Mouse (Mus musculus) liver, embryonic 13.5 days (tissue): Measurements from ENCODE around the gene Fbxo34. TPM values are rescaled to one million over a fixed set of nuclear protein-coding genes. Genes with fewer than 3 reads are reported as not detected.
A peak's percentile ranks its signal among the peaks of the same experiment; 100 is the strongest.

Experiments
- ATAC-seq: fragments of 200-750 bp; cut with Nextera tagmentation; 2 replicates; pipeline ENCODE4 v1.8.0; 2017; ENCODE audit warnings: low read depth, mild to moderate bottlenecking, moderate number of reproducible peaks, moderate library complexity
- DNase-seq: peaks from one replicate; pipeline ENCODE4 v3.0.0; 2022
- H3K27ac ChIP-seq: fragments of 300-500 bp; sonication (generic); 2 replicates; pipeline ENCODE4 v1.5.1; 2015; ENCODE audit warnings: moderate library complexity, mild to moderate bottlenecking, inconsistent platforms
- H3K27me3 ChIP-seq: fragments of 300-500 bp; sonication (generic); 2 replicates; pipeline ENCODE4 v1.6.1; 2015; ENCODE audit warnings: mild to moderate bottlenecking, inconsistent platforms
- H3K36me3 ChIP-seq: fragments of 300-500 bp; sonication (generic); 2 replicates; pipeline ENCODE4 v1.6.1; 2015; ENCODE audit warnings: mild to moderate bottlenecking, inconsistent platforms
- H3K4me1 ChIP-seq: fragments of 300-500 bp; sonication (generic); replicated peaks from 2 replicates; pipeline ENCODE4 v1.6.1; 2015; ENCODE audit warnings: inconsistent platforms
- H3K4me2 ChIP-seq: fragments of 300-500 bp; sonication (generic); 2 replicates; pipeline ENCODE4 v1.6.1; 2015; ENCODE audit warnings: inconsistent platforms, mild to moderate bottlenecking, moderate library complexity
- H3K4me3 ChIP-seq: fragments of 300-500 bp; sonication (generic); replicated peaks from 2 replicates; pipeline ENCODE4 v1.5.1; 2015; ENCODE audit warnings: mild to moderate bottlenecking, inconsistent platforms
- H3K9ac ChIP-seq: fragments of 300-500 bp; sonication (generic); 2 replicates; pipeline ENCODE4 v1.6.1; 2015; ENCODE audit warnings: mild to moderate bottlenecking, inconsistent platforms
- H3K9me3 ChIP-seq: fragments of 300-500 bp; sonication (generic); replicated peaks from 2 replicates; pipeline ENCODE4 v1.6.1; 2016; ENCODE audit warnings: inconsistent platforms
- WGBS: fragments of 180-500 bp; shearing (Covaris S2); methylation state at CpG from one replicate; pipeline ENCODE4 v1.1.7; 2015; ENCODE audit not compliant: insufficient replicate concordance; 5-methylcytosine and 5-hydroxymethylcytosine counted together
- polyA plus RNA-seq: library from polyadenylated mRNA; unstranded; fragments of >200 nt; fragmentation: Nextera tagmentation; extraction: Ambion mirVana; gene quantifications from 2 replicates; pipeline ENCODE4 v1.2.1, GENCODE M21; 2015

Gene Fbxo34
- polyA plus RNA-seq, 1 experiment from 2014 or later, result 36.3 TPM

GRCm38 (mm10) chr14:47534176-47534525 lies 83.9 kb downstream of the Fbxo34 start:
- H3K36me3 ChIP-seq, result peaks cover 46% of the 10 kb centered on the region
- peak overlapping the region; percentile 58 for H3K4me2 ChIP-seq
- H3K27me3 ChIP-seq, result no peaks in the 10 kb centered on the region
- WGBS, result 84% methylated on average over 5 of the region's 5 CpGs
- peaks cover 44% of the 10 kb centered on the region for H3K4me1 ChIP-seq
- peak overlapping the region; percentile 24; the same call in 1 of the 2 replicates for H3K4me3 ChIP-seq
- no peaks in the 10 kb centered on the region for H3K9me3 ChIP-seq
- H3K9ac ChIP-seq, result peak overlapping the region; percentile 73
- ATAC-seq (no peak), DNase-seq (no peak)
- peak overlapping the region; percentile 99 for H3K27ac ChIP-seq

GRCm38 (mm10) chr14:47535096-47535495 lies 84.9 kb downstream of the Fbxo34 start:
- no peak for DNase-seq
- H3K9me3 ChIP-seq, result no peaks in the 10 kb centered on the region
- WGBS, result 74% methylated on average over 1 of the region's 1 CpGs
- ATAC-seq, result no peak
- peak overlapping the region; percentile 99 for H3K27ac ChIP-seq
- H3K9ac ChIP-seq, result peak overlapping the region; percentile 73
- no peaks in the 10 kb centered on the region for H3K27me3 ChIP-seq
- H3K4me2 ChIP-seq, result no peak overlapping the region
- peaks cover 40% of the 10 kb centered on the region for H3K4me1 ChIP-seq
- H3K36me3 ChIP-seq, result peaks cover 41% of the 10 kb centered on the region
- no peak overlapping the region for H3K4me3 ChIP-seq

- Histone ChIP-seq H3K4me2 (no peak overlapping the region), H3K4me3 (no peak overlapping the region), H3K9ac (no peak overlapping the region), H3K36me3 (peaks cover 49% of the 10 kb centered on the region), H3K4me1 (peaks cover 44% of the 10 kb centered on the region), H3K9me3 (no peaks in the 10 kb centered on the region), H3K27ac (peak overlapping the region; percentile 2; the same call in 1 of the 2 replicates), H3K27me3 (no peaks in the 10 kb centered on the region)
- ATAC-seq, result no peak
- 71% methylated on average over 10 of the region's 10 CpGs for WGBS
- no peak for DNase-seq
These were observed 91.2 kb downstream of the Fbxo34 start for GRCm38 (mm10) chr14:47541325-47541948.

GRCm38 (mm10) chr14:47542283-47542682 lies 92.1 kb downstream of the Fbxo34 start:
- DNase-seq, result no peak
- ATAC-seq, result no peak
- no peaks in the 10 kb centered on the region for H3K27me3 ChIP-seq
- no peak overlapping the region for H3K4me2 ChIP-seq
- 85% methylated on average over 3 of the region's 3 CpGs for WGBS
- H3K36me3 ChIP-seq, result peaks cover 58% of the 10 kb centered on the region
- H3K27ac ChIP-seq, result peak overlapping the region; percentile 48; the same call in 1 of the 2 replicates
- H3K9ac ChIP-seq, result no peak overlapping the region
- H3K4me3 ChIP-seq, result no peak overlapping the region
- peaks cover 44% of the 10 kb centered on the region for H3K4me1 ChIP-seq
- H3K9me3 ChIP-seq, result no peaks in the 10 kb centered on the region

GRCm38 (mm10) chr14:47544286-47544685 lies 94.1 kb downstream of the Fbxo34 start:
- Histone ChIP-seq H3K27ac (peak overlapping the region; percentile 85), H3K9me3 (no peaks in the 10 kb centered on the region), H3K36me3 (peaks cover 74% of the 10 kb centered on the region), H3K27me3 (no peaks in the 10 kb centered on the region), H3K4me2 (peak overlapping the region; percentile 41), H3K4me3 (no peak overlapping the region), H3K4me1 (peaks cover 44% of the 10 kb centered on the region), H3K9ac (peak overlapping the region; percentile 42)
- WGBS, result 26% methylated on average over 5 of the region's 5 CpGs
- peak; percentile 44 for DNase-seq
- peak; percentile 82 for ATAC-seq

DNA sequence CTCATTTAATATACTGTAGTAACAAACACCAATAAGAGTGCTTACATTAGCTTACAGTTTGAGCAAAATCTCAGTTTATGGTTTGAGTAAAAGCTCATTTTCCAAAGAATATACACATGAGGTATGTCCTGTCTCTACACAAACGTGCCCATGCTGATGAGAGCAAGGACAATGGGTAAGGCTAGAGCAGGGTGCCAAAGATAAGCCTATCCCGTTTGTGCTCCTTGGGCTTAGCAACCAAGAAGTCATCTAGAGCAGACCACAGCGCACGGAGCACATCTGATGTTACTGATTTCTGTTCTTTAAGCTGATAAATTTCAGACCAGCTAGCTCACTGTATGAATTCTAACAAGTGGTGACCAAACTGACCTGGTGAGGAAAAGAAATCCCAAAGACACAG lies 94.7 kb downstream of the Fbxo34 start:
- H3K9me3 ChIP-seq, result no peaks in the 10 kb centered on the region
- ATAC-seq, result peak; percentile 65
- 34% methylated on average over 4 of the region's 4 CpGs for WGBS

GRCm38 (mm10) chr14:47551668-47552067 lies 101.4 kb downstream of the Fbxo34 start:
- H3K27me3 ChIP-seq, result no peaks in the 10 kb centered on the region
- no peak for DNase-seq
- no peak for ATAC-seq
- H3K36me3 ChIP-seq, result peaks cover 80% of the 10 kb centered on the region
- peak overlapping the region; percentile 9; the same call in 1 of the 2 replicates for H3K27ac ChIP-seq
- no peaks in the 10 kb centered on the region; the same call in 1 of the 2 replicates for H3K4me1 ChIP-seq
- H3K4me2 ChIP-seq, result no peak overlapping the region
- no peak overlapping the region for H3K9ac ChIP-seq
- 81% methylated on average over 6 of the region's 6 CpGs for whole genome bisulfite sequencing
- H3K9me3 ChIP-seq, result no peaks in the 10 kb centered on the region
- H3K4me3 ChIP-seq, result no peak overlapping the region

More for the DNA sequence above, 94.7 kb downstream of the Fbxo34 start:
- H3K4me2 ChIP-seq, result peak overlapping the region; percentile 41
- H3K4me1 ChIP-seq, result peaks cover 44% of the 10 kb centered on the region
- peaks cover 75% of the 10 kb centered on the region for H3K36me3 ChIP-seq
- H3K9ac ChIP-seq, result peak overlapping the region; percentile 42; the same call in 1 of the 2 replicates
- H3K4me3 ChIP-seq, result no peak overlapping the region
- no peaks in the 10 kb centered on the region for H3K27me3 ChIP-seq
- DNase-seq, result no peak
- H3K27ac ChIP-seq, result peak overlapping the region; percentile 85

- Histone ChIP-seq H3K4me2 (no peak overlapping the region), H3K27me3 (no peaks in the 10 kb centered on the region), H3K9ac (no peak overlapping the region), H3K9me3 (no peaks in the 10 kb centered on the region), H3K4me1 (no peaks in the 10 kb centered on the region; the same call in 1 of the 2 replicates), H3K27ac (no peak overlapping the region), H3K36me3 (peaks cover 69% of the 10 kb centered on the region), H3K4me3 (no peak overlapping the region)
- DNase-seq (no peak), ATAC-seq (no peak)
- 81% methylated on average over 2 of the region's 2 CpGs for WGBS
These were observed 103.2 kb downstream of the Fbxo34 start for GRCm38 (mm10) chr14:47553380-47553779.

DNA sequence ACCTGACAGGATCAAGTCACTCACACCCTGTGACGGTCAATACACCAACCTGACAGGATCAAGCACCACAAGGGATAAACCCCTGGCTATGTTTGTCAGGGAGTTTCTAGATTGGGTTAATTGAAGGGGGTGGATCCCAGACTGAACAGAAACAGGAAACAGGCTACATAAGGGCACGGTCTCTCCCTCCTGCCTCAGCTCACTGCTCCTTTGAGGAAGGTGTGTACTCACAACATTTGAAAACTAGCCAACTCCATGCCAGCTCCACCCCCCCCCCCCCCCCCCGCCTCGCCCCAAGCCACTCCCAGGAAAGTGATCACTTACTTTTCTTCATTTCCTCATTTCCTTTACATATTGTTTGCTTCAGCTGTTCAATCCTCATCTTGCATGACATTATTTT lies 104.0 kb downstream of the Fbxo34 start:
- no peaks in the 10 kb centered on the region for H3K9me3 ChIP-seq
- no peak overlapping the region for H3K4me3 ChIP-seq
- ATAC-seq (no peak), DNase-seq (no peak)
- H3K4me2 ChIP-seq, result no peak overlapping the region
- no peak overlapping the region for H3K27ac ChIP-seq
- no peaks in the 10 kb centered on the region; the same call in 1 of the 2 replicates for H3K4me1 ChIP-seq
- no peaks in the 10 kb centered on the region for H3K27me3 ChIP-seq
- 66% methylated on average over 4 of the region's 4 CpGs for WGBS
- H3K36me3 ChIP-seq, result peaks cover 62% of the 10 kb centered on the region
- H3K9ac ChIP-seq, result no peak overlapping the region

DNA sequence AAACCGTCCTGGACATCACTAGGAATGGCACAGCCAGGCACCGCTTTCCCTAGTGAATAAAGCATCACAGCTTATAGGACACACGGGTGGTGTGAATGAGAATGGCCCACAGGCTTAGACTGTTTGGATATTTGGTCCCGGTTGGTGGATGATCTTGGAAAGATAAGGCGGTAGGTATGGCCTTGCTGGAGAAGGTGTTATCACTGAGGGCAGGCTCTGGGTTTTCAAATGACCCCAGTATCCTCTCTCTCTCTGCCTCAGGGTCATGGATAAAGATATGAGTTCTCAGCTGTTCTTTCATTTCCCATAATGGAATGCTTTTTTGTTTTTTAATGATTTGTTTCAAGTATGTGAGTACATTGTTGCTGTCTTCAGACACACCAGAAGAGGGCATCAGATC lies 105.0 kb downstream of the Fbxo34 start:
- Histone ChIP-seq H3K4me3 (no peak overlapping the region), H3K9me3 (no peaks in the 10 kb centered on the region), H3K4me2 (no peak overlapping the region), H3K4me1 (no peaks in the 10 kb centered on the region; the same call in 1 of the 2 replicates), H3K27ac (no peak overlapping the region), H3K27me3 (no peaks in the 10 kb centered on the region), H3K9ac (no peak overlapping the region), H3K36me3 (peaks cover 63% of the 10 kb centered on the region)
- ATAC-seq (no peak), DNase-seq (no peak)
- 83% methylated on average over 5 of the region's 5 CpGs for WGBS

DNA sequence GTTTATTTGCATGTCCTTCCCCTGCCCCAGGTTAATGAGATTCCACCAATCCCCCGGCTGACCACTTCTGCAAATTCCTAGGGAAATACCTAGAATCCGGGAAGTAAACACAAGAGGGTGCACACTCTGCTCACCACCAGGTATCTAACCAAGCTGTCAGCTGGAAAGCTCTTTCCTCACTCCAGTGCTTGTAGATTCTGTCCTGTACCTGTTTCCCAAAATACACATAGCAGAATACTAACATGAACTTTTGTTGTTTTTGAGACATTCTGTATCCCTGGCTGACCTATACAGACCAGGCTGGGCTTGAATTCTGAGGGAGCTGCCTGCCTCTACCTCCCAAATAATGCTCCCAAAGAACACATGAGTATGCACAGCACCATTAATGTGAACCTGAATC lies 110.5 kb downstream of the Fbxo34 start:
- DNase-seq, result no peak
- no peak overlapping the region for H3K27ac ChIP-seq
- no peak for ATAC-seq

GRCm38 (mm10) chr14:47562530-47562929 lies 112.3 kb downstream of the Fbxo34 start:
- no peak overlapping the region for H3K4me3 ChIP-seq
- DNase-seq, result no peak
- WGBS, result 79% methylated on average over 1 of the region's 1 CpGs
- no peak for ATAC-seq
- 0 out of 2 replicates have a peak, but pooled peaks cover 10% of the 10 kb centered on the region for H3K36me3 ChIP-seq
- H3K4me2 ChIP-seq, result no peak overlapping the region
- H3K4me1 ChIP-seq, result peaks cover 13% of the 10 kb centered on the region
- H3K9ac ChIP-seq, result no peak overlapping the region
- H3K27ac ChIP-seq, result no peak overlapping the region
- H3K9me3 ChIP-seq, result no peaks in the 10 kb centered on the region
- H3K27me3 ChIP-seq, result no peaks in the 10 kb centered on the region

More for the DNA sequence above, 110.5 kb downstream of the Fbxo34 start:
- no peaks in the 10 kb centered on the region for H3K27me3 ChIP-seq
- peaks cover 6% of the 10 kb centered on the region for H3K4me1 ChIP-seq
- H3K4me2 ChIP-seq, result no peak overlapping the region
- 65% methylated on average over 2 of the region's 2 CpGs for WGBS
- H3K4me3 ChIP-seq, result no peak overlapping the region
- H3K9me3 ChIP-seq, result no peaks in the 10 kb centered on the region
- no peak overlapping the region for H3K9ac ChIP-seq
- H3K36me3 ChIP-seq, result peaks cover 25% of the 10 kb centered on the region
